Mouse (Mus musculus): ENCODE measurements around the gene Gstt4. TPM values are rescaled to one million over a fixed set of nuclear protein-coding genes. Genes with fewer than 3 reads are reported as not detected.

Gstt4 gene
- not detected for total RNA-seq (2021)
- long read RNA-seq, experiment 1 = 0 reads
- long read RNA-seq, experiment 2 = 0 reads

DNA sequence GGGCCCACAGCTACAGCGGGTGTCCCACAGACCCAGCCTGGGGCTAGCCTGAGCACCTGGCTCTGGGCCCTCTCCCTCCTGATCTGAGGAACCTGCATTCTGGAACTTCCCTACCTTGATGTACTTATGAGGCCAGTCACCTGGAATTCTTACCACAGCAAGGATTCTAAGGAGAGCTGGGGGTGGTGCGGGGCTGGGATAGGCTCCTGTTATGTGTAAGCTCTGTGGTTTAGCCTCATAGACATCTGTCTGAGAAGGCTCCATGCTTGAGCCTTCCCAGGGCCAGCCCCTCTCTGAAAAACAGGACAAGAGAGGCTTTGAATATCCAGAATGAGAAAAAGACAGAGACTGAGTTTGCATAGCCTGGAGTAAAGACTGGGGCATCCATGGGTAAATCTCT lies at the start of gene Gstt4:
Gene Gstt4 (minus strand): TSS at position 101 of the 400 bp plus-strand sequence.
- no peak for TF ChIP-seq CTCF (IDR thresholded peaks at IDR 0.05)
- no peak within 1 kb of the TSS for H3K4me3 ChIP-seq
- intact Hi-C loops (cut with DNase I) = no loop called here
- no peak within 1 kb of the TSS for H3K27ac ChIP-seq
- DNase-seq (ENCODE audit: extremely low spot score in 1 of 2, low spot score in 2 of 2) = no peak

- DNase-seq (ENCODE audit: extremely low spot score in 1 of 2, low spot score in 2 of 2) = no peak
- no peak overlapping the region for H3K27ac ChIP-seq
- intact Hi-C loops (cut with DNase I) = no loop called here
- no peak overlapping the region for H3K4me3 ChIP-seq
- no peak for TF ChIP-seq CTCF (IDR thresholded peaks at IDR 0.05)
Measured at GRCm38 (mm10) chr10:75861587-75861986, 39.2 kb upstream of the Gstt4 start.

DNA sequence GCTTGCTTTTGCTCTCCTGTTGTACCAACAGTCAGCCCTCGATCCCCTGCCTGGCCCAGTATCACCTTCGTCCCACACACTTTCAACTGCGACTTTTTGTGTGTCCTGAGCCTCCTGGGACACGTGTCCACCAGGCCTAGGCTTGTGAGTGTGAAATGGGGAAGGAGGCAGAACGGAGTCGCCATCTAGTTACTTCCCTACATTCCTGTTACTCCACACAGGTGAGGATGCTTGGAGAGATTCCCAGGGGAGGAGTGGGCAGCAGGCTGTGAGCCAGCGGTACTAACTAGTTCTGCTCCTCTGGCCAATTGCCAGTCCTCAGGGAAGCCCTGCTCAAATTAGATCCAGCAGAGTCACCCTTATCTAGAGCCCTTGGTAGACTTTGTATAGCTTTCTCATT lies 38.4 kb upstream of the Gstt4 start:
- no peak for DNase-seq (ENCODE audit: extremely low spot score in 1 of 2, low spot score in 2 of 2)
- Histone ChIP-seq H3K4me3 (no peak overlapping the region), H3K27ac (peak overlapping the region; percentile 94; the same call in 1 of the 2 replicates)
- intact Hi-C loops (cut with DNase I) = no loop called here
- no peak for TF ChIP-seq CTCF (IDR thresholded peaks at IDR 0.05)

DNA sequence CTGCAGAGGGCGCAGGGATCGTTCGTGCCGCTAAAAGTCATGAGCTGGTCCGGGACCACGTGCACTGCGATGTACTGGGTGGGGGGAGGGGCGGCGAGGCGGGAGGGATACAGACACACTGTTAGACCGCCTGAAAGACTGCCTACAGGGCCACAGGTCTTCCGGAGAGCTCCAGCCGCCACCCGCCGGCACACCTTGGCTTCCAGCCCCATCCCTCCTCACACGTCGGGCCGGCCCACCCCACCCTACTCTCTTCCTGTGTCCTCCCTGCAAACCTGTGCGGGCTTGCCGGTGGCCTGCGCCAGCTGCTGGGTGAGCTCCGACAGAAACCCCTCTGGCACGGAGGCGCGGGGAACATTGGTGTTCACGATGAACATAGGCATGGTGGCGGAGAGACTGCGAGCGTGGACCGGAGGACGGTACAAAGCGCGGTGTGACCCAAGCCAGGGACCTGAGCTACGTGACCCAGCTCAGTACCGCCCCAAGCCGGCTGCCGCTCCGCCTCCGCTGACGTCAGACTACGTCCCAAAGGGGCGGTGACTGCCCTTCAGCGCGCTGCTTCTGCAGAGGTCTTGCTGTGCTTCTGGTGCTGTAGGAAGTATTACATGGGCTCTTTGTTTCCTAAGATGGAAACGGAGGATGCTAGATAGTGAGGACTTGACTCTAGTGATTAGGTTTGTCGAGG lies 37.6 kb upstream of the Gstt4 start, which contains the start of gene Mif:
Gene Mif (minus strand): TSS at position 455 of the 685 bp plus-strand sequence.
- DNase-seq (ENCODE audit: extremely low spot score in 1 of 2, low spot score in 2 of 2) = peak; percentile 83 to 84
- peak within 1 kb of the TSS; percentile 98 for H3K4me3 ChIP-seq
- intact Hi-C loops (cut with DNase I) = loop anchor here (5.0 kb wide), 1 partner anchor 98 kb away; the partner anchor contains the start of gene Cabin1
- peak within 1 kb of the TSS; percentile 94 for H3K27ac ChIP-seq

GRCm38 (mm10) chr10:75859107-75859746 lies 36.9 kb upstream of the Gstt4 start:
- Histone ChIP-seq H3K27ac (peak overlapping the region; percentile 63), H3K4me3 (peak overlapping the region; percentile 98)
- intact Hi-C loops (cut with DNase I) = loop anchor here (5.0 kb wide), 1 partner anchor 97 kb away; the partner anchor contains the start of gene Cabin1
- no peak for TF ChIP-seq CTCF (IDR thresholded peaks at IDR 0.05)
- DNase-seq (ENCODE audit: extremely low spot score in 1 of 2, low spot score in 2 of 2) = peak; percentile 24 to 33

DNA sequence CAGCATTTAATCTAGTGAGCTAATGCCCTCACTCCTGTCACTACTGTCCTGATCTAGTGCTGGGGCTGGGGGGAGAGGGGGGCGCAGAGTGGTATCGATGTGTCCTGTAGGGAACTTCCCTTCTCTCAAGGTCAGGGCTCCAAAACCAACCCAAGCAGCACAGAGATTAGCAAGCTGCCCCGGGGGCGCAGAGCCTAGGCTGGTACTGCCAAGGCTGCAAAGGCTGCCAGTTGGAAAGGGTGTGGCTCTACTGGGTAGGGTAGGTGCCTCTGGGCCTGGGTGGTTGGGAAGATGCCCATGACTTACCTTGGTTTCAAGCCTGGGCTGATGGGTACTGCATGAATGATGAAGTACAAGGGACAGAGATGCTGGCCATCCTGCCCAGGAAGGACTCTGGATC lies 35.3 kb upstream of the Gstt4 start:
- TF ChIP-seq CTCF (IDR thresholded peaks at IDR 0.05) = no peak
- Histone ChIP-seq H3K27ac (no peak overlapping the region), H3K4me3 (no peak overlapping the region)
- DNase-seq (ENCODE audit: extremely low spot score in 1 of 2, low spot score in 2 of 2) = no peak
- intact Hi-C loops (cut with DNase I) = loop anchor here (5.0 kb wide), 1 partner anchor 95 kb away; the partner anchor contains the start of gene Cabin1

DNA sequence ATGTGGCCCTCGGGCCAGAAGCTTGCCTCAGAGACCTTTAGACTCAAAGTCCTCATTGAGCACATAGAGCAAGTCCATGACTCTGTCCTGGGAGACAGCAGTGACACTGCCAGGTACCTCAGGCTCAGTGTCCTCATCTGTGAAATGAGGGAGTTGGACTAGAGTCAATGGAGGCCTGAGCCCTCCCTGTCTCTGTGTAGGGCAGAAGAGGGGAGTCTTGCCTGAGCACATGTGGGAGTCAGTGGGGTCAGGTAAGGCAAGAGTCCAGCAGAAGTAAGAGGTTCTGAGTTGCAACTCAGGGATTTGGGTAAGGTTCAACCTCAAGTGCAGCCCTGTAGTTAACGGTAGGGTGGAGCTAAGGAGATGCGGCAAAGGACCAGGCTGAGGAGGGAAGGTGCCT lies 34.6 kb upstream of the Gstt4 start:
- no peak for TF ChIP-seq CTCF (IDR thresholded peaks at IDR 0.05)
- intact Hi-C loops (cut with DNase I) = loop anchor here (5.0 kb wide), 1 partner anchor 95 kb away; the partner anchor contains the start of gene Cabin1

GRCm38 (mm10) chr10:75856155-75856907 lies 34.0 kb upstream of the Gstt4 start:
- no peak overlapping the region for H3K27ac ChIP-seq
- no peak for TF ChIP-seq CTCF (IDR thresholded peaks at IDR 0.05)
- no peak for DNase-seq (ENCODE audit: extremely low spot score in 1 of 2, low spot score in 2 of 2)
- H3K4me3 ChIP-seq = no peak overlapping the region
- intact Hi-C loops (cut with DNase I) = loop anchor here (5.0 kb wide), 1 partner anchor 94 kb away; the partner anchor contains the start of gene Cabin1

More for the DNA sequence above, 34.6 kb upstream of the Gstt4 start:
- no peak overlapping the region for H3K4me3 ChIP-seq
- no peak overlapping the region for H3K27ac ChIP-seq
- no peak for DNase-seq (ENCODE audit: extremely low spot score in 1 of 2, low spot score in 2 of 2)

DNA sequence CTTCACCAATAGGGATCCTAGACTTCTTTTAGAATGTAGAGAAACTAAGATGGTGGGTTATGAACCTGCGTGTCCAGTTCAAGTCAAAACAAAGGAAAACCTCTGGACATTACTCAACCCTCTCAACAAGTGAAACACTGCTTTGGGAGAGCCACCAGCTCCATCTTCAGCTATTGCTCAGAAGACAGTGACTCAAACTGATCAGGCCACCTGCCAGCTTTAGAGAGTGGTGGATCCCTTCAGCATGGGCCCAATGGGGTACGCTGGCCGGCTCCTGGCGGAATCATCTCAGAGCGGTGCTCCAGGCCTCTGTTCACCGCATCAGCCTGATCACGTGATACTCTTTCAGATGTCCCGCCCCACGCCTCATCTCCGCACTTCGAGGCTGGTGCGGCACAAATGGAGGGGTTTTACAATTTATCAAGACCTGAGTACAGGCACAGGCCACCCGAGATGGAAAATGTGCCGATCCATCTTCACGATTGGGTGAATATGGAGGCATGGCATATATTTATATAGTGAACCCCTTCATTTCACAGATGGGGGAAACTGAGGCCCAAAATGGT lies 33.2 kb upstream of the Gstt4 start:
- intact Hi-C loops (cut with DNase I) = loop anchor here (5.0 kb wide), 1 partner anchor 93 kb away; the partner anchor contains the start of gene Cabin1
- H3K4me3 ChIP-seq = no peak overlapping the region
- no peak for TF ChIP-seq CTCF (IDR thresholded peaks at IDR 0.05)
- no peak for DNase-seq (ENCODE audit: extremely low spot score in 1 of 2, low spot score in 2 of 2)
- H3K27ac ChIP-seq = no peak overlapping the region

- intact Hi-C loops (cut with DNase I) = loop anchor here (5.0 kb wide), 1 partner anchor 92 kb away; the partner anchor contains the start of gene Cabin1
- Histone ChIP-seq H3K27ac (no peak overlapping the region), H3K4me3 (no peak overlapping the region)
- no peak for TF ChIP-seq CTCF (IDR thresholded peaks at IDR 0.05)
- DNase-seq (ENCODE audit: extremely low spot score in 1 of 2, low spot score in 2 of 2) = no peak
Measured at GRCm38 (mm10) chr10:75854791-75855190, 32.4 kb upstream of the Gstt4 start.

DNA sequence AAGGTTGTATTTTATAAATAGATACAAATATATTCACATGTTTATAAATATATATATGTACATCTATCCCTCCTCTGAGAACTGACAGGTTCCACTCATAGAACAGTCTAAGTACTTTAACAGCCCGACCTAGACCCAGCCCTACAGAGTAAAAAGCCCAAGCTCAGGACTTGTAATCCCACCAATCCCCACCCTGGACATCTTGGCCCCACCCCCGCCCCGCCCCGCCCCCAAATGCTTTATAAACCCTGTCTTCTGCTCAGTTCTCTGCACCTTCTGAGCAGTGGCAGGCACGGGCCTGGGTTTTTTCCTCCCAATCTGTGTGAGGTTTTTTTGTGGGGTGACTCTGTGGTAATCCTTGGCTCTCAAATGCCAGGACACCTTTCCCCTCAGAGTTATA lies 31.8 kb upstream of the Gstt4 start:
- no peak overlapping the region for H3K4me3 ChIP-seq
- intact Hi-C loops (cut with DNase I) = no loop called here
- no peak for TF ChIP-seq CTCF (IDR thresholded peaks at IDR 0.05)
- DNase-seq (ENCODE audit: extremely low spot score in 1 of 2, low spot score in 2 of 2) = no peak
- H3K27ac ChIP-seq = no peak overlapping the region

Data from left cerebral cortex, adult 2 months (tissue).